Mouse (Mus musculus) right cerebral cortex, adult 18-20 months (tissue): ENCODE data around the gene Fam43b.
"Not testable (repeated sequence)": the region's sequence is repeated elsewhere in the genome, so short reads cannot be mapped to it uniquely, and the experiment has no call there.

Experiments
- DNase-seq: peaks from one replicate; pipeline ENCODE4 v3.0.0; 2022; ENCODE audit warnings: mixed read lengths

Fam43b gene

DNA sequence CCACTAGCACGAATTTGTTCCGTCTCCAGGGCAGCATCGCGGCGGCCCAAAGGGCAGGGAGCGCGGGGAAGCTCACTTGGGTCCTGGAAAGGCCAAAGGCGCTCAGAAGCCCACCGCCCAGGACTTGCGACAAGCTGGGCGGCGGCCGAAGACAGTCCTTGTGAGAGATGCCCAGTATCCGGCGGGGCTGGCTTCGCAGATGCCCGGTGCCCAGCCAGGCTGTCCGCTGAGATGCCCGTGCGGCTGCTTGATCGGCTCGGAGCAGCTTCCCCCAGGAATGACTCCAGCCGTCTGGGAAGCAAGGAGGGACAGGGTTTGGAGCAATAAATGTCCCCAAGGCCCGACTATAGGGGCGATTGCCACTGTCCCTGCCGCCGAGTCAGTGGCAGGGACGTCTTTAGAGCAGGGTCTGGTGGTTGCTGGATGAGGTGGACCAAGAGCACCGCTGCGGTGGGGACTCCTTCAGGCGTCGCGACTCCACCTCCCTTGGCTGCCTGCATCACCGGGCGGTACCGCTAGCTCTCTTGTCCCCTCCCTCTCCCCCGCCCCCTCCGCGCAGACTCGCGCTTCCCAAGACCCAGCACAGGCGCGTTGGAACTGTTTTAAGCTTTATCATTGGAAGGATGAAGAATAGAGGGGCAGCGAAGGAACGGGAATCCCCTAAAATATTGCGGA is at the start of gene Fam43b:
Gene Fam43b (minus strand): TSS at position 558 of the 675 bp plus-strand sequence.
- DNase-seq, result peak; percentile 89

GRCm38 (mm10) chr4:138444941-138445340 is 48.6 kb upstream of the Fam43b start:
- DNase-seq, result no peak

GRCm38 (mm10) chr4:138440062-138440461 is 43.7 kb upstream of the Fam43b start:
- no peak for DNase-seq

- peak; percentile 98 for DNase-seq
These were observed 38.3 kb upstream of the Fam43b start, which contains the start of gene Mul1 for GRCm38 (mm10) chr4:138434347-138435316. Gene Mul1 (plus strand): TSS chr4:138434671.

DNA sequence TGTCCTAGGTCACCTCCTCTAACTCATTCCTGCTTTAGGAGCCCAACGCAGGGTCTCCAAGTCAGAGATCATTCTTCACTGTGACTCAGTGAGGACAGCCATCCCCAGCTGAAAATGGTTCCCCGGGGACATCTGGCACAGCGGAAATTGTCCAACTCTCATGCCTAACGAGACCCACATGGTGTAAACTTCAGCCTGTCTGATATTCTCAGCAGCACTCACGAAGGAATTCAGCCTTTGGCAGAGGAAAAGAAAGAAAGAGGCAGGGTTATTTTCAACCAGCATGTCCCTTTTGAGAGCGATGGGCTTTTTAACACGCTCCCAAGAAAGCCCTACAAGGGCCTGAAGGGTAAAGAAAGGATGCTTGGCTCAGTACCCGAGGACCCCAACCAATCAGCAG is 35.0 kb upstream of the Fam43b start:
- DNase-seq, result no peak

GRCm38 (mm10) chr4:138429778-138430177 is 33.5 kb upstream of the Fam43b start:
- DNase-seq, result no peak

DNA sequence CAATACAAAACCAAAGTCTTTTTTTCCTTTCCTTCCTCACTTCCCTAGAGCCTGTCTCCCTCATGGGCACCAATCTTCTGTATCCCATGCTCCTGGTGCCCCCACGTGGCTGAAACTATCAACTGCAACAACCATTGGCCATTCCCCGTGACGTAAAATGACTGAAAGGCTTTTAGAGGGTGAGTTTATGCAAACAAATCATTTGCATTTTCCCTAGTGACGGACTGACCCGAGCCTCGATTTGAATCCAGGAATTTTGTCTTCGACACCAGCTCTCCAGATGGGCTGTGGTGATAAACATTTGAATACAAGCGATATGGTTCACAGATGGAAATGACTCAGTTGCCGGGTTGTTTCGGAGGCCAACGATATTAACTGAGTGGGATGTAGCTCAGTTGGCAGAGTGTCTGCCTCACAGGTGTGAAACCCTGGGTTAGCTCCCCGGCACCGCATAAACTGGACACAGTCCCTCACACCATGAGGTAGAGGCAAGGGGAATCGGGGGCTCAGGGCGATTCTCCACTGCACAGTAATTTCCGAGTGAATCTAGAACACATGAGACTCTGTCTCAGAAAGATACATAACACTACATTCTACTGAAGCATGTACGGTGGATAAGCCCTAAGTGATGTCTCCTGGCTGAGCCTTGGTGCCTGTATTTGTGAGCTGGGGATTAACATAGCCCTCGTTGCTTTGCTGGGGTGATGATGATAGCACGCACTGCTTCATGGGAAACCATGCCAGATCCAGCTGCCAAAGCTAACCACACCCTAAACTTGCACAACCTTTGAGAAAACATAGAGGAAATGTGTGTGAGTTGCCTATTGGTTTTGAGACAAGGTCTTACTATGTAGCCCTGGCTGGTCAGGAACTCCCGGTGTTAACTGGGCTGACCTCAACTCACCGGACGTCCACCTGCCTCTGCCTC is 30.7 kb upstream of the Fam43b start:
- DNase-seq, result peak; percentile 89

GRCm38 (mm10) chr4:138425604-138426003 is 29.3 kb upstream of the Fam43b start:
- DNase-seq, result not testable (repeated sequence)

DNA sequence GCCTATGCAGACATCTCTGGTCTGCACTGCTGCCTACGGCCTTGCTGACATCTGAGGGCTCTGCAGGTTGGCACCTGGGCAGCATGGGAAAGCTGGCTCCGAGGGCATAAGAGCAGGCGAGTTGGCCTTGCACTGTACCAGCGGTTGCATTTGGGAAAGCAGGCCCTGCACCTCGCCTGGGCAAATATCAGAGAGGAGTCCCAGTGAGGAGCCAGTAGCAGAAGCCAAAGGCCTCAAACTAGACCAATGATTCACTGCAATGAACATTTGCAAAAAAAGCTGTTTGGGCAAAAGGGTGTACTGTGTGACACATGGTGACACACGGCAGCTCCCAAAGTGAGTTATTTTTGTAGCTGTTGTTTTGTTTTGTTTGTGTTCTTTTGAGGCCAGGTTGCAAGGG is 28.7 kb upstream of the Fam43b start:
- DNase-seq, result no peak

- DNase-seq, result no peak
These were observed 22.1 kb upstream of the Fam43b start for GRCm38 (mm10) chr4:138418340-138418957.

DNA sequence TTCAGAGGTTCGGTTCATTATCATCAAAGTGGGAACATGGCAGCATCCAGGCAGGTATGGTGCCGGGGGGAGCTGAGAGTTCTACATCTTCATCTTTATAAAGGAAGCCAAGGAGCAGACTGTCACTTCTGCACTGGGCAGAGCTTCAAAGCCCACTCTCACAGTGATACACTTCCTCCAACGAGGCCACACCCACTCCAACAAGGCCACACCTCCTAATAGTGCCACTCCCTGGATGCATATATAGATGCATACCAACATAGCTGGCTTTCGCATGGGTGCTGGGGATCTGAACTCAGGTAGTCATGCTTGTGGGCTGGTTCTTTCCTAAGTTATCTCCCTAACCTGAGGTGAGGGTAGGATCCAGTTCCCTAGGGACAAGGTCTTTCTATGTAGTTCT is 21.6 kb upstream of the Fam43b start:
- DNase-seq, result no peak

GRCm38 (mm10) chr4:138416414-138416813 is 20.1 kb upstream of the Fam43b start:
- no peak for DNase-seq

GRCm38 (mm10) chr4:138415991-138416390 is 19.7 kb upstream of the Fam43b start:
- DNase-seq, result peak; percentile 86

DNA sequence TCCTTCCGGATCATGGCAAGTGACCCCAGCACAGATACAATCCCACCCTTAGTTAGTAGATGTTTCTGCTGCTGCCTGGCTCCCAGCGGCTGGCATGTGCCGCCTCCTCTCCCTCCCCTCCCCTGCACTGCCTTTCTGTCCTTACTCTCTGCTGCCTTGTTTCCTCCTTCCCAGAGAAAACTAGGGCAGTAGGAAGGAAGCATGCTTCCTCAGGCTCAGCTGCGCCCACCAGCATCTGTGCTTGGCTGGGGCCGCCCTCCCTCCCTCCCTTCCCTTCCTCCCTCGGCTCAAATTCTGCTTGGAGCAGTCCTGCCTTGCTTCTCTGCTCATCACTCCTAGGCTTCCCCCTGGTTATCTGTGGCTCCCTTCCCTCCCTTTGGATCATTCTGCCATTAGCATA is 18.4 kb upstream of the Fam43b start:
- peak; percentile 84 for DNase-seq

- DNase-seq, result peak; percentile 29
These were observed 15.3 kb upstream of the Fam43b start for GRCm38 (mm10) chr4:138411504-138412121.

DNA sequence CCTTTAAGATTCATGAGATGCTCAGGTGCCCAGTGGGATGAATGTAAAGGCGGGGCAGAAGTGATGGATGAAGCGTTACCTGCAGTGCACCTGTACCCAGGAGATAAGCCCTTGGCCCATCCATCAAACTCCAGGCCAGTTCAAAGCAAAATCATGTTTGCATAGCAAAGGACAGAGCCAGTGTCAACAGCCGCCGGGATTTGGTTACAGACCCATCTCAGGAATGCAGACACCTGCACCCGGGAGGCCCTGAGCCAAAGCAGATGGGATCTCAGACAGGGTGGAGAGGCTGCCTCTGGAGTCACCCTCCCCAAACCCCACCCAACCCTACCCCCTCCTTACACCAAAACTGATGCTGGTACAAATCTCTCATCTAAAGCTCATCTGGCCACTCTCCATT is 14.7 kb upstream of the Fam43b start:
- DNase-seq, result no peak

DNA sequence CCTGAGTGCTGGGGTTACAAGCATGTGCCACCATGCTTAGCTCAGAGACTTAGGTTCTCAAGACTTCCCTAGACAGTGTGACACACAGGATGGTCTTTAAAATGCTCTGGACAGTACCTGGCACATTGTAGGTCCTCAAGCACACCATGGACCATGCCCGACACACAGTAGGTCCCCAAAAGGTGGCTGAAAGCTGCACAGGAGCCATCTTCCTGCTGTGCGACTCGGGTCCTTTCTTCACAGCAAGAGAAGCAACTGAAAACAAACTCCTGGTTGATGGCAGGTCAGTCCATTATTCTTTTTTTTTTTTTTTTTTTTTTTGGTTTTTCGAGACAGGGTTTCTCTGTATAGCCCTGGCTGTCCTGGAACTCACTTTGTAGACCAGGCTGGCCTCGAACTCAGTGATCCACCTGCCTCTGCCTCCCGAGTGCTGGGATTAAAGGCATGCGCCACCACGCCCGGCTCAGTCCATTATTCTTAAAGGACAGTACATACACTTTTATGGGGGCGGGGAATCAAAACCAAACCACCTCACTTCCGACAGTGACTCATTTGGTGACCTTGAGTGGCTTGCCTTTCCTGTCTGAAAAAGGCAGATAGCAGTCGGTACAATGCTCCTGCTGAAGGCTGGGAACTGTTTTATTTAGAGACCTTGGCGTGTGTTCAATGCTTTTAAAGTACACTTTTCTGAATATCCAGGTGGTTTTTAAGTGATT is 11.3 kb upstream of the Fam43b start:
- DNase-seq, result no peak

DNA sequence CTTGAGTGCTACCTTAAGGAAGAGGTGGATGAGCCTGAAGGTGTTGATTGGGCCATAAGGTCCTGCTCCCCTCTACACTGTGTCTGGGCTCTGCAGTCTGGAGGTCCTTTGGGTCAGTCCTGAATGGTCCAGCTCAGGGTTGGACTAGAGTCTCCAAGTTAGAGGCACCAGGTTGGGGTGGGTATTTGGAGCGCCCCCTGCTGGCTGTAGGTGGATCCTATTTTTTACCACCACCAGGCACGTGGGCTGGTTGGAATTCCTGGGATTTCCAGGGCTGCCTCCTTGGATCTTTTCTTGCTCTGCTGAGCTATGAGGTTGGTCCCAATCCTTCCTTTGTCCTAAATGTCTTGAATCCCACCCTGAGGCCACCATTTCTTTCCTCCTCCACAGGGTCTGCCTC is 8.5 kb upstream of the Fam43b start:
- no peak for DNase-seq

GRCm38 (mm10) chr4:138396711-138397110 is 383 bp upstream of the Fam43b start:
- no peak for DNase-seq

- DNase-seq, result peak; percentile 73
These were observed 999 bp downstream of the Fam43b start for GRCm38 (mm10) chr4:138395087-138395970.
